Mouse (Mus musculus): ENCODE data around the gene Sacm1l.

DNA sequence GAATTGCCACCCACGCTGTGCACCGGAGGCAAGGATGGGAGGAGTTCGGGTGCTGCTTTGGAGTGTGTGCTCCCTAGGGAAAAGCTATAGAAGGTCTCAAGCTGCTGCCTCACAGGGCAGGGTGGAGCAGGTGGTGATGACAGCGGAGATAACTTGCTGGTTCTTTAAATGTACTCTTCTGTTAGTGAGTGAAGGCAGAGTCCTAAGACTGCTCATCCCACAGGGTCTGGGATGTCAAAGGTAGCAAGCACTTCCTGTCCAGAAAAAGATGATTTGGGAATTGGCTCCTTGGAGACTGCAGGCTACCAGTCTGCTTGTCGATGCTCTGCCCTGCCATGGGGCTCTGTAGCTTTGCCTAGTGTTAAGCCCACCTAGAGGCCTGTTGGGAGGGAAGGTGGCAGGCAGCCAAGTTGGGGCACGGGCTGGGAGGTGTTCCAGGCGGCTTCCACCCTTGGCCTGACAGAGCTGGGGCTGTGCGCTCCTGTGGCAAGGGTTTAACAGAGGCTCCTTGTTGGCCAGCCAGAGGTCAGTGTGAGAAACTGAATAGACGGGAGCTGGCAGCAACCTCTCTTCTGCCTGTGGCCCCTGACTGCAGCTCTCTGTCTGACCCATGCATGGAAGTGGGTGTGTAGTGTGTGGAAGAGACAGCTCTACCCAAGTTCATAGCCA is 37.5 kb upstream of the Sacm1l start:
- TF ChIP-seq MAX (IDR thresholded peaks at IDR 0.05; ENCODE audit: low read length) (no peak), POLR2AphosphoS2 (IDR thresholded peaks at IDR 0.05; ENCODE audit: low read length) (no peak), GABPA (IDR thresholded peaks at IDR 0.05; ENCODE audit: low read depth, low read length) (no peak), CHD1 (IDR thresholded peaks at IDR 0.05; ENCODE audit: low read depth, low read length) (no peak), ZNF384 (IDR thresholded peaks at IDR 0.05; ENCODE audit: low read depth, low read length) (no peak), CTCF (IDR thresholded peaks at IDR 0.05 in 2 of 3, conservative IDR thresholded peaks at IDR 0.05 in 1 of 3; ENCODE audit: control insufficient read depth in 1 of 3, insufficient read depth in 1 of 3, low read depth in 2 of 3, low read length in 3 of 3, poor library complexity in 1 of 3, severe bottlenecking in 1 of 3) (no peak)
